Mouse (Mus musculus): ENCODE measurements around the gene Fgfr1op2.

DNA sequence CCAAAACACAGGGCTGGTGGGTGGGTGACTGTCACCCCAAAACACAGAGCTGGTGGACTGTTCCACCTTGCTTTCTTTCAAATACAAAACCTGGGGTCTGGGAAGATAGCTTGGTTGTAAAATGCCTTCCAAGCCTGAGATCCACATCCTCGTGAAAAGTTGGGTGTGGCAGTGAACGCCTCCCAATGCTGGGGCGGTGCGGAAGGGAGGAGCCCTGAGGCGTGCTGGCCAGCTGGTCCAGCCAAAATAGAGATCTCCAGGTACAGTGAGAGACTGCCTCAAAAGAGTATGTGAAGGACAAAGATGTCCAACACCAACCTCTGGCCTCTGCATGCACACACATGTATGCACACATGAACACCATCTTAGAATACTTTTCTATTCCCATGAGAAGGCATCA is 37.5 kb downstream of the Fgfr1op2 start:
- TF ChIP-seq POLR2A (IDR thresholded peaks at IDR 0.05; ENCODE audit: borderline replicate concordance, low read depth, low read length) (no peak), CTCF (IDR thresholded peaks at IDR 0.05; ENCODE audit: low read depth, low read length) (no peak)

Measured in bone marrow macrophage, adult 2 months (primary cell).